Mouse (Mus musculus) hindbrain, embryonic 10.5 days (tissue): Measurements from ENCODE around the gene Frem1. TPM values are rescaled to one million over a fixed set of nuclear protein-coding genes. Genes with fewer than 3 reads are reported as not detected.

Source experiments
- DNase-seq: peaks from one replicate; pipeline ENCODE4 v3.0.0-alpha.2; 2017; ENCODE audit warnings: low spot score
- H3K27ac ChIP-seq: fragments of 300-500 bp; sonication (generic); 2 replicates; pipeline ENCODE4 v1.5.1; 2016; ENCODE audit warnings: mild to moderate bottlenecking, moderate library complexity
- H3K27me3 ChIP-seq: fragments of 300-500 bp; sonication (generic); 2 replicates; pipeline ENCODE4 v1.6.1; 2016; ENCODE audit warnings: mild to moderate bottlenecking; ENCODE audit not compliant: poor library complexity, insufficient read depth, severe bottlenecking
- H3K36me3 ChIP-seq: fragments of 300-500 bp; sonication (generic); 2 replicates; pipeline ENCODE4 v1.6.1; 2016; ENCODE audit warnings: mild to moderate bottlenecking, moderate library complexity
- H3K4me1 ChIP-seq: fragments of 300-500 bp; sonication (generic); replicated peaks from 2 replicates; pipeline ENCODE4 v1.6.1; 2016; ENCODE audit warnings: mild to moderate bottlenecking
- H3K4me3 ChIP-seq: fragments of 300-500 bp; sonication (generic); 2 replicates; pipeline ENCODE4 v1.5.1; 2016; ENCODE audit warnings: mild to moderate bottlenecking, moderate library complexity
- H3K9me3 ChIP-seq: fragments of 300-500 bp; sonication (generic); 2 replicates; pipeline ENCODE4 v1.6.1; 2016; ENCODE audit warnings: mild to moderate bottlenecking, moderate library complexity
- WGBS: fragments of 180-500 bp; shearing (Covaris S2); methylation state at CpG from one replicate; pipeline ENCODE4 v1.1.7; 2016; 5-methylcytosine and 5-hydroxymethylcytosine counted together
- polyA plus RNA-seq: library from polyadenylated mRNA; unstranded; fragments of >200 nt; fragmentation: Nextera tagmentation; extraction: Ambion mirVana; gene quantifications from 2 replicates; pipeline ENCODE4 v1.2.1, GENCODE M21; 2016

Frem1 gene
- polyA plus RNA-seq, 1 experiment from 2014 or later, result 5.7 TPM

GRCm38 (mm10) chr4:83018111-83019105 is 33.7 kb downstream of the Frem1 start:
- H3K27ac ChIP-seq, result no peak overlapping the region
- H3K36me3 ChIP-seq, result peaks cover 7% of the 10 kb centered on the region
- DNase-seq, result no peak
- H3K9me3 ChIP-seq, result no peaks in the 10 kb centered on the region
- peaks cover 13% of the 10 kb centered on the region; the same call in 1 of the 2 replicates for H3K27me3 ChIP-seq
- H3K4me1 ChIP-seq, result peaks cover 27% of the 10 kb centered on the region
- H3K4me3 ChIP-seq, result no peak overlapping the region
- 75% methylated on average over 8 of the region's 8 CpGs for whole genome bisulfite sequencing

- no peak overlapping the region for H3K4me3 ChIP-seq
- H3K27ac ChIP-seq, result no peak overlapping the region
- H3K4me1 ChIP-seq, result peaks cover 8% of the 10 kb centered on the region; the same call in 1 of the 2 replicates
- H3K9me3 ChIP-seq, result no peaks in the 10 kb centered on the region
- H3K27me3 ChIP-seq, result no peaks in the 10 kb centered on the region
- WGBS, result 82% methylated on average over 2 of the region's 2 CpGs
- H3K36me3 ChIP-seq, result peaks cover 9% of the 10 kb centered on the region
- no peak for DNase-seq
These were observed 37.6 kb downstream of the Frem1 start for GRCm38 (mm10) chr4:83014538-83014937.

GRCm38 (mm10) chr4:83004086-83004485 is 48.1 kb downstream of the Frem1 start:
- no peaks in the 10 kb centered on the region for H3K4me1 ChIP-seq
- no peak for DNase-seq
- H3K27ac ChIP-seq, result no peak overlapping the region
- H3K9me3 ChIP-seq, result no peaks in the 10 kb centered on the region
- H3K27me3 ChIP-seq, result no peaks in the 10 kb centered on the region
- peaks cover 25% of the 10 kb centered on the region for H3K36me3 ChIP-seq
- H3K4me3 ChIP-seq, result no peak overlapping the region
- 87% methylated on average over 5 of the region's 5 CpGs for WGBS

GRCm38 (mm10) chr4:82992042-82992441 is 60.1 kb downstream of the Frem1 start:
- no peak for DNase-seq
- H3K36me3 ChIP-seq, result peaks cover 5% of the 10 kb centered on the region; the same call in 1 of the 2 replicates
- H3K27ac ChIP-seq, result no peak overlapping the region
- no peaks in the 10 kb centered on the region for H3K9me3 ChIP-seq
- peaks cover 7% of the 10 kb centered on the region for H3K4me1 ChIP-seq
- WGBS, result 90% methylated on average over 3 of the region's 3 CpGs
- no peaks in the 10 kb centered on the region for H3K27me3 ChIP-seq
- H3K4me3 ChIP-seq, result no peak overlapping the region

- H3K27me3 ChIP-seq, result no peaks in the 10 kb centered on the region
- 69% methylated on average over 7 of the region's 7 CpGs for WGBS
- H3K4me3 ChIP-seq, result no peak overlapping the region
- no peaks in the 10 kb centered on the region for H3K9me3 ChIP-seq
- no peak for DNase-seq
- peaks cover 7% of the 10 kb centered on the region for H3K4me1 ChIP-seq
- no peak overlapping the region for H3K27ac ChIP-seq
- H3K36me3 ChIP-seq, result peaks cover 5% of the 10 kb centered on the region; the same call in 1 of the 2 replicates
These were observed 61.0 kb downstream of the Frem1 start for GRCm38 (mm10) chr4:82990973-82991695.

- Histone ChIP-seq H3K4me1 (peaks cover 8% of the 10 kb centered on the region; the same call in 1 of the 2 replicates), H3K27ac (peak overlapping the region; percentile 12; the same call in 1 of the 2 replicates), H3K27me3 (no peaks in the 10 kb centered on the region), H3K4me3 (no peak overlapping the region), H3K36me3 (peaks cover 7% of the 10 kb centered on the region; the same call in 1 of the 2 replicates), H3K9me3 (no peaks in the 10 kb centered on the region)
- DNase-seq, result no peak
- 66% methylated on average over 4 of the region's 4 CpGs for WGBS
These were observed 79.8 kb downstream of the Frem1 start for GRCm38 (mm10) chr4:82972381-82972780.

GRCm38 (mm10) chr4:82970901-82971648 is 81.1 kb downstream of the Frem1 start:
- peaks cover 7% of the 10 kb centered on the region; the same call in 1 of the 2 replicates for H3K36me3 ChIP-seq
- no peaks in the 10 kb centered on the region for H3K27me3 ChIP-seq
- WGBS, result 91% methylated on average over 12 of the region's 12 CpGs
- no peaks in the 10 kb centered on the region for H3K9me3 ChIP-seq
- DNase-seq, result no peak
- H3K4me3 ChIP-seq, result no peak overlapping the region
- no peak overlapping the region for H3K27ac ChIP-seq
- peaks cover 8% of the 10 kb centered on the region; the same call in 1 of the 2 replicates for H3K4me1 ChIP-seq

- Histone ChIP-seq H3K4me3 (no peak overlapping the region), H3K27ac (no peak overlapping the region), H3K36me3 (peaks cover 12% of the 10 kb centered on the region; the same call in 1 of the 2 replicates), H3K4me1 (no peaks in the 10 kb centered on the region), H3K9me3 (no peaks in the 10 kb centered on the region), H3K27me3 (no peaks in the 10 kb centered on the region)
- WGBS, result 76% methylated on average over 1 of the region's 1 CpGs
- no peak for DNase-seq
These were observed 91.1 kb downstream of the Frem1 start for GRCm38 (mm10) chr4:82961024-82961423.

GRCm38 (mm10) chr4:82957827-82958538 is 94.2 kb downstream of the Frem1 start:
- no peaks in the 10 kb centered on the region for H3K9me3 ChIP-seq
- no peak for DNase-seq
- WGBS, result 82% methylated on average over 14 of the region's 14 CpGs
- 0 out of 2 replicates have a peak, but pooled peaks cover 7% of the 10 kb centered on the region for H3K36me3 ChIP-seq
- no peak overlapping the region for H3K4me3 ChIP-seq
- H3K27ac ChIP-seq, result no peak overlapping the region
- H3K27me3 ChIP-seq, result no peaks in the 10 kb centered on the region
- no peaks in the 10 kb centered on the region for H3K4me1 ChIP-seq

GRCm38 (mm10) chr4:82953992-82954391 is 98.1 kb downstream of the Frem1 start:
- H3K4me1 ChIP-seq, result no peaks in the 10 kb centered on the region; the same call in 1 of the 2 replicates
- no peak for DNase-seq
- no peaks in the 10 kb centered on the region for H3K9me3 ChIP-seq
- 60% methylated on average over 4 of the region's 4 CpGs for WGBS
- no peaks in the 10 kb centered on the region for H3K27me3 ChIP-seq
- peaks cover 7% of the 10 kb centered on the region for H3K36me3 ChIP-seq
- no peak overlapping the region for H3K4me3 ChIP-seq
- no peak overlapping the region for H3K27ac ChIP-seq

- Histone ChIP-seq H3K36me3 (peaks cover 24% of the 10 kb centered on the region), H3K27ac (peak overlapping the region; percentile 36; the same call in 1 of the 2 replicates), H3K9me3 (no peaks in the 10 kb centered on the region), H3K27me3 (no peaks in the 10 kb centered on the region), H3K4me1 (no peaks in the 10 kb centered on the region; the same call in 1 of the 2 replicates), H3K4me3 (no peak overlapping the region)
- WGBS, result 89% methylated on average over 8 of the region's 8 CpGs
- DNase-seq, result no peak
These were observed 102.6 kb downstream of the Frem1 start for GRCm38 (mm10) chr4:82949511-82949910.
